Mouse (Mus musculus) liver, adult (tissue): ENCODE results near the gene Gm37240.

Source experiments
- GATA4 ChIP-seq: IDR thresholded peaks from 2 replicates; pipeline ENCODE4 v1.6.1; 2014; ENCODE audit warnings: mild to moderate bottlenecking, low read length; ENCODE audit not compliant: insufficient replicate concordance

Gm37240 gene

DNA sequence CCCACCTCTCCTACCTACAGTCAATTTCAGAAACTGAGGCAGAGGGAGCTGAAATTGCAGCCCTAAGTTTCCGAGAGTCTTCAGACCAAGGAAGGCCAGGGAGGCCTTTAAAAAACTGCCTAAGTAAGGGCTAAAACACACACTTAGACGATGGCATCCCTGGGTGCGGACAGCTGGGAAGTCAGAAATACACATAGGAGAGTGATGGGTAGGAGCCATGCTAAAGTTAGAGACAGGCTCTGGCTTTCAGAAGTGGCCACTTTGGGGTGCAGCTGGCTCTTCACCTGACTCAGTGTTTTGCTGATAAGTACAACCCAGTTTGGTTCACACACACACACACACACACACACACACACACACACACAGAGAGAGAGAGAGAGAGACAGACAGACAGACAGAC is 778.9 kb downstream of the Gm37240 start:
- TF ChIP-seq GATA4, result no peak

DNA sequence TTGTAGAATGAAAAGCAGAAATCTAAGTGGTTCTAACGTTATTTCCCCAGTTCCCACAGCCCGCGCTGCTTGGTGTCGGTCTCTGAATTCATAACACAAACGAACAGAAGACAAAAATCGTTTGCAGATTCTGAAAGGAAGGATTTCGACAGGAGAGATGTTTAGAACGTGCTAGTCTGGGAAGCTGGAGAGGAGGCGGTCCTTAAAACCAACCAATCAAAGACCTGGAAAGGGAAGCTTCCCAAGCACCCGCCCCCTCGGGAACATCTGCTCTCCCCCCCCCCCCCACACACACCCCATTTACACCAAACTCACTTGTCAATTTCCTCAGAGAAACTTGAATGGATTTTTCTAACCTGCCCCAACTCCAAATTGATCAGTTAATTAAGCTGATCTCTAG is 780.4 kb downstream of the Gm37240 start:
- no peak for TF ChIP-seq GATA4

DNA sequence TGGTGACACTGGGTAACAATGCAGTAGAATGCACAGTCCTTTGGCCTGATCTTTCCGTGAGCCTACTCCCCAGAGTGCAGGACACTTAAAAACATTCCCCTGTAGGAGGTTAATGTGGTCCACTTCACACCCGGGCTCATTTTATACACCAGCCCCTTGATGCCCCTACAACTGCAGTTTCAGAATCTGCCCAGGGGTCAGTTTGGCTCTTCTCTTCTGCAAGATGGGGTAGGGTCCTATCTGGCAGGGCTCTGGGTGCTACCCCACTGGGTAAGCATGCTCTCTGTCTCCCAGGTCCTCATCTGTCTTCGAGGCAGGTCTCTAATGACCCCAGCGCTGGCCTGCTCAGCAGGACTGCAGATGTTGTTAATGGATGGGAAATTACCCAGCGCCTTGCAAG is 783.0 kb downstream of the Gm37240 start:
- no peak for TF ChIP-seq GATA4

DNA sequence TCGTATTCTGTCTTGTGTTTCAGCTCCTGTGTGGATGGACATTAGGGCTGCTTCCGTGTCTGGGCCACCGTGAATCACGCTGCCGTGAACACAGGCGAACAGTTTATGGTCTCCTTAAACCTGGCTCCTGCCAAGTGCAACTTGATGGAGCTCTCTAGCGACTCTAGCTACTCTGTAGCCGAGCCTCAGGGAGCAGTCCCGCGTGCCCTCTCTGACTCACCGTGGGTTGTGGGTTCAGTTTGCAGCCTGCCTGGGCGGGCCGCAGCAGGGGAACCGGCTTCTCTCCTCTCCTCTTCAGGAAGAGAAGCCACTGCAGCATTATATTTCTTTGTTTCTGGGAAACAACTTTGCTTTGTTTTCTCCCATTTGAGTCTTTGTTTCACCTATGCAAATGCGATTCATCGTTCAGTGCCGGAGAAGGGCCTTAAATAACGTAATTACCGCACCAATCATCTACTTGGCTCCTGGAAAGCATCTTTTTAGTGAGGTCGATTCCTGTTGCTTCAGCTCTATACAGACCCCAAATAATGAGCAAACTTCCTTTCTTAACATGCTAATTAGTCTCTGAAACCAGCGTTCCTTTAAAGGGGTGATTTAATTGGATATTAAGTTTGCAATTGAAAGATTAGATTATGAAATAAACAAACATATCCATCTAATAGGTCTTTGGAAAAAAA is 806.3 kb downstream of the Gm37240 start:
- no peak for TF ChIP-seq GATA4

DNA sequence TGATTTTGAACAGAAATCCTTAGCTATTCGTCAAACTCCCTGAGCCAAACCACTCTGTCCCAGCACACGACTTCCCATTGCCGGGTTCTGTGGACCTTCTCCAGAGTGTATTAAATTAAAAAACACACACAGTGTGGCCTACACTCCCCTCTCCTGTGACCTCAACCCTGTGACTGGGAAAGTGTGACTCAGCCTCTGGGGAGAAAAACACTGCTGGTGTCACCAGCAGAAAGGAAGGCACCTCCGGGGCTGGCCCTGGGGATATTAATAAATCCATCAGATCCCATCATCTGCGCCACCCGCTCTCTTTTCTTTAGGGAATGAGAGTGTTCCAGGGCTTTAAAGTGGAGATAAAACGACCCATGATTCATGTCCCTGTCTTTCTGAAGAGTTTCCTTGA is 823.2 kb downstream of the Gm37240 start:
- TF ChIP-seq GATA4, result no peak

DNA sequence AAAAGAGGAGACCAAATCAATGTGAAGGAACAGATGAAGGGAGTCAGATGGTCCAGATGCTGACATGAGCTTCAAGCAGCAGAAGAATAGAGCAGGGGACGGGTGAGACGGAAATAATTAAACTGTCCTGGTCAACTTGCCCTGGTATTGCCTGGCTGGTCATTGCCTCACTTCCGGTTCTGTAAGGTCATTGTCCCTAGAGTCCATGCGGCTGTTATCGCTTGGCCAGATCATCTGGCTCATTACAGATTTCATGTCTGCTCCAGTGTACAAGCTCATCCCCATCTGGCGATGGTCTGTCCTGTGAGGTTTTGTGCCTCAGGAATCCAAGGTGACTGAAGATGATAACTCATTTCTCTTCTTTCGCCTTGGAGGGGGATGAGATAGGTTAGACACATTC is 827.2 kb downstream of the Gm37240 start:
- TF ChIP-seq GATA4, result peak; percentile 36; the same call in 1 of the 2 replicates

DNA sequence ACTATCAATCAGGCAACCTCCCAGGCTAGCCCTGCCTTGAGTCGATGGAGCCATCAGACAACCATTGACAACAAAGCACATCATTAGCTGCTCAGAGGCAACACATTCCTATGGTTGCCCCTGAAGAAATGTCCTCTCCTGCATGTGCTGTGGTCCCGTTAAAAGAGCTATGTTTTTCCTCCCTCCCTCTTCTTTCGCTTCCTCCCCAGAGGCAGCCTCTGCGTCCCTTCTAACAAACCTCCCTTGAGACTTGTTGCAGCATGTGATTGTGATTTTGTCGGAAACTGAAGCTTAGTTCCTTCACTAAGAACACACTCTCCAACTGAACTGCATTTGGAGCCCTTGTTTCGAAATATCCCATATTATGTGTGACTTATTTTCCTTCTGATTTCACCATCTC is 830.1 kb downstream of the Gm37240 start:
- no peak for TF ChIP-seq GATA4

DNA sequence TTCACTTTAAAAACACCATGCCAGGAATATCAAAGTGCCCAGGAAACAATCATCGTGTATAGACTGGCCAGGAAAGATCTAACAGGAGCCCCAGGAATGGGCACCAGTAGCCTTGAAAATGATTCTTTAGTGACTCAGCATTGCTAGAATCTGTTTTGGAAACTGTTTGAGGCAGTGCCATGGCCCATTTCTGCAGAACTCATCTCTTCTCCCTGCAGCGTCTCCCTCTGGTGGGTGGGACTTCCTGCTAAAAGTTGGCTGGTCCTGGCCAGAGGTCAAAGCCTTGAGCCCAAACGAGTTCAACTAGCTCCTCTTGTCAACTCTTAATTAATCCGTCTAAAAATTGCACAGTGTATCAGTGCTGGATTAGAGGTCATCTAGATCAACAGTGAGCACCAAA is 833.8 kb downstream of the Gm37240 start:
- TF ChIP-seq GATA4, result no peak

DNA sequence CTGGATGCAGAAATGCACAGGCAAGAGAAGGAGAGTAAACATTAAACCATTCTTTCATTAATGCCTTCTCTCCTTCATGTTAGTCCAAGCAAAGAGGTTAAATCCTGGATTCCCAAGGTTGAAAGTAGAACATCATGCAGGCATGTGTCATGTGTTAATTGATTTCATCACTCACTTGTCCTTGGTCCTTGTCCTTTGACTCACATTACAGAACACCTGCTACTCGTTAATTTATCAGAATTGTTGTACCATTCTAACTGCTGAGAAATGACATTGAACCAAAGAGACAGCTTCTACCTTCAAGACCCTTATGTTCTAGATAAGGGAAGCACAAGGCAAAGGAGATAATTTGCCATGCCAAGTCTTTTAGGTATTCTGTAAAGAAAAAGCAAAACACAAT is 835.1 kb downstream of the Gm37240 start:
- no peak for TF ChIP-seq GATA4

DNA sequence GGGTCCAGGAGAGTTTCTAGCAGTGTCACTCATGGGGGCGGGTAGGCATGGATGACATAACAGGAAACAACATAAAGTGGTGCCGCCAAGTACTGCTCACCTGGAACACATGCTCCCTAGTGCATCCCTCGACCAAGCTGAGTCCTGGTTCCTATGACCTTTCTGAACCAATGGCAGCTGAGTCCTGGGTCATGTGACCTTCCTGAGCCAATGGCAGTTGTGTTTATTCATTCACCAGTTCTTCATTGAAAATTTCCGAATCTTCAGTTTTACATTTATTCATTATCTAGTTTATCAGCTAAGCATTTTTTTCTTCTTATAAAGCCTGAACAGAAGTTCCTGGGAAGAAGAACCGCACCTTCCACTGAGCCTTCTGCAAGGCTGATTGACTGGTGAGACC is 838.7 kb downstream of the Gm37240 start:
- no peak for TF ChIP-seq GATA4

DNA sequence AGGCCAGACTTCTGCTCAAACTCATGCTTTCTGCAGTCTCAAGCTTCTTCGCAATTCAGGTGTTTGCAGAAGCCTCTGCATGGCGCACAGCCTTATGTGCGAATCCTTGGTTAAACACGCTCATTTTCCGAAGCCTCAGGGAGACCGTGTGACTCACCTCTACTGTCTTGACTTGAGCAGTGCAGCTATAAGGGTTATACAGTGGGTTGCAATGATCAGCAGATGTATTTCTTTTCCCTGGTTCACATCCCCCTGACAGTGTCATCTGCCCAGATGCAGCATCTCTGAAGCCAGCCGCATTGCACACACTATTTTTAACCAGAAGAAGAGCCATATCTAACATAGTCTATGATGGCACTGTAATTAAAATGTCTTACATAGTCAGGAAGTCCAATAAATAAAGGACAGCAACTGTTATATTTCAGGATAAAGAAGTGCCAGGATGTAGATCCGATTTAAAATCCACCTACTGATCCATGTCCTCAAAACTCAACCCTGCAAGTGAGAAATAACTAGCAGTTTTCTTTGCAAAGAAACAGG is 843.6 kb downstream of the Gm37240 start:
- TF ChIP-seq GATA4, result no peak

DNA sequence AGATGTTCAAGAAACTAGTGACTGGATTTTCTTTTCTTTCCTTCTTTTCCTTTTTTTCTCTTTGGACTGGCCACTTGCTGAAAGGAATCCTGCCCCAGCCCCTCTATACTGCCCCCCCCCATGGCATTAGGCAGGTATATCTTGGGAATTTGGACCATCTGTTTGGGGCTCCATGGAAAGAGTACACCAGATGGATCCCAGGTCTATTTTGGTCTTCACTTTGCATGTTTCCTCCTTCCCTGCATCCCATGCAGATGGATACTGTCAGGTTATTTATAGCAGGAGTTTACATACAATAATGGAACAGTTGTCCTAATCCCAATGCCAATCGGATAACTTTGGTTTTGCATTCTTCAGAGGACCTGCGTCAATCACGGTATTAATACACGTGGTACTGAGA is 845.2 kb downstream of the Gm37240 start:
- no peak for TF ChIP-seq GATA4

DNA sequence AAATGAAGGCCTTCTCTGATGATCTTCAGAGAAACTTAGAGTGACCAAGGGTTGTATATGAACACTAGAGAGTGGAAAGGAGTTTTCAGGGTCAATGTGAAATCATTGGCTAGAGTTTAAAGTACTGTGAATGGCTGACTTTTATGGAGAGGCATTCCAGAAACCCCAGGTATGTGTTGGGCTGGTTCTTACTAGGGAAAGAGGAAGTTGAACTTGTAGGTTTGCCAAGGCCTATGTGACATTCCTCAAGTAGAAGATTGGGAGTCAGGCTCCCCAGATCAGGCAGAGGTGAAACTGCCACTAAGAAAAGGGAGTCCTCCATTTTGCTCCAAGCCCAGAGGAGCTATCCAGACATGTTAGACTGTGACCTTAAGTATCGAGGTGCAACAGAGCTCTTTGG is 858.2 kb downstream of the Gm37240 start:
- no peak for TF ChIP-seq GATA4

DNA sequence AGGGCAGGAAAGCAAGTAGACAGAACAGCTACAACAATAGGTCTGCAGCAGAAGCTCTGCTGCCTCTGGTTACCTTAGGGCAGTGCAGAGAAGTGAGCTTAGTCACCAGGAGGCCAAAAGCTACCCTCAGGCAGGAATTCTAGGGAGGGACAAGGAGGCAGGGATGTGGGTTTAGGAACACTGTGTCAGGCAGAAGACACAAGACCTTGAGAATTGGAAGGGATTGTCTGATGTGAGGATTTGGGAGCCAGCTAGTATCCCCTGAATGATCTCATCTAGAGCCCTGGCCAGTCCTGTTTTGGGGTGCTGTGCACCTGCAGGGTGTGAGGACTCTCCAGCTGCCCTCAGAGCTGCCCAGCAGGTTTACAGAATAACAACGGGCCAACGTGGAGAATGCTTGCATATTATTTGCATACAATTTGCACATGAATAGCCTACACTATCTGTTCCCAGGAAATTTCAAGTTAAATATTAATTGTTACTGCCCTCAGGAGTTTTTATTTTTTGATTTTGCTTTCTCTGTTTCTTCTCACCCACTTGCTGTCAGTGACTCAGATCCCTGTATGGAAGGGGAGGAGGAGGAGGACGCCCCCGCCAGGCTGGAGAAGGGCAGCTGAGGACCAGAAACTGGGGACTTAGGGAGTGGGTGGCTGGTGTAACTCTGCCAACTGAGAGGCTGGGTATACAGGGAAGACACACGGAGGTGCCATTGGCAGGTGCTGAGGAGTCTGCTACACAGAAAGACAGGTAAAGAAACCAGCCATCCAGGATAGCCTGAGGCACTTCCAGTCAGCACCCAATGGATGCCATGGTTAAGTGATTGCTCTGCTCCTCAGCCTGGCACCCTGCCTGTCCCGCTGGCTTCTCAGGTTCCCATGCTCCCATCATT is 862.3 kb downstream of the Gm37240 start:
- no peak for TF ChIP-seq GATA4

DNA sequence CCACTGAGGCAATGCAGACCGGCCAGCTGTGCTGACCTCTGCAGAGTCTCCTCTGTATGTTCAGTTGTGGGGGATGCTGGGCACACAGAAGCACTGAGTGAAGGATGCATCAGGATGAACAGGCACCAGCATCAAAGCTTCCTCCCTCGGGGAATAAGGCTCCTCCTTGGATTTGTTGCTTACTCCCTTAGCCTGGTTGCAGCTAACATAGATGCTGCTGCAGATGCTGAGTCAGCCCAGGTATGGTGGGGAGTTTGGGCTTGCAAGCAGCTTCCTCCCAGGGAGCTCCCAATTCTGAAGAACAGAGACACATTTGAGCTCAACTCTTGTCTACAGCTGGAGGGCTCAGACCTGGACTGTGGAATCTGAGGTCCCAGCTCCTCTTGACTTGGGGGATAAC is 863.1 kb downstream of the Gm37240 start:
- TF ChIP-seq GATA4, result no peak

DNA sequence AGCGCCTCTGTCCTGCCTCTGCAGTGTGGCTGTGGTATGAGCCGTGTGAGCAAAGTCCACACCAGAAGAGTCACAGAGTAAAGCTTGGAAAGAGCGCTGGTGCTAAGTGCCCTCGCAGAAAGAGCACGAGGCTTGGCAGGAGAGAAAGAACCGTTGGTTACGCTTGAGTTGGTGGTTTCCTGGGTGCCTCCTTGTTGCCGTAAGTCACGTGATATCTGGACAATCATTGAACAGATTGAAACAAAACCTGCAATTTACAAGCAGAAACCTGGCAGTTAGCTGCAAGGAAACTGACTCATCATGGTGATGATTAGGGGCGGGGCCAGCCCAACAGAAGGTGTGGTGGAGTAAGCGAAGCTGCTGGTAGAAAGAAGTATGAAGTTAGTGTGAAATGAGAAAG is 864.5 kb downstream of the Gm37240 start:
- no peak for TF ChIP-seq GATA4
